Mouse (Mus musculus): ENCODE data around the gene Wdr81. TPM values are rescaled to one million over a fixed set of nuclear protein-coding genes. Genes with fewer than 3 reads are reported as not detected.
"Not testable (repeated sequence)": the region's sequence is repeated elsewhere in the genome, so short reads cannot be mapped to it uniquely, and the experiment has no call there.

The Wdr81 gene
- total RNA-seq, 2 experiments from 2014 or later = 12.0 to 18.2 TPM

- DNase-seq = peak; percentile 99 to 100
Measured at GRCm38 (mm10) chr11:75460844-75461742, 6.6 kb upstream of the Wdr81 start, which contains the start of gene Tlcd2. Tlcd2 (plus strand) TSS chr11:75461715.

GRCm38 (mm10) chr11:75460103-75460843 is 5.8 kb upstream of the Wdr81 start:
- DNase-seq = peak; percentile 92 to 93

DNA sequence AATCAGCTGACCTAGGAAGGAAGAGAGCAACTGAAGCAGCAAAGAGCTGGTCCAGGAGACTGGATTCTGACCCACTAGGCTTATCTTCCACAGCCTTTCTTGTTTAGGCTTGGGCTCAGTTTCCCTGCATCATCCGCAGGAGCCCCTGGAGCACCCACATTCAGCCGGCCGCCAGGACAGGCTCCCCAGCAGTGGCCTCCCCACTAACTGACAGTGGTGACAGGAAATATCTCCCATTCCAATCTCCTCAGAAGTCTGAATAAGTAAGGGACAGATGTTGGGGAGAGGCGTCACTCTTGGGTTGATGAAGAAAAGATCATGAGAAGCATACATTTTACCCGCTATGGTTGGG is 5.2 kb upstream of the Wdr81 start:
- no peak for DNase-seq

DNA sequence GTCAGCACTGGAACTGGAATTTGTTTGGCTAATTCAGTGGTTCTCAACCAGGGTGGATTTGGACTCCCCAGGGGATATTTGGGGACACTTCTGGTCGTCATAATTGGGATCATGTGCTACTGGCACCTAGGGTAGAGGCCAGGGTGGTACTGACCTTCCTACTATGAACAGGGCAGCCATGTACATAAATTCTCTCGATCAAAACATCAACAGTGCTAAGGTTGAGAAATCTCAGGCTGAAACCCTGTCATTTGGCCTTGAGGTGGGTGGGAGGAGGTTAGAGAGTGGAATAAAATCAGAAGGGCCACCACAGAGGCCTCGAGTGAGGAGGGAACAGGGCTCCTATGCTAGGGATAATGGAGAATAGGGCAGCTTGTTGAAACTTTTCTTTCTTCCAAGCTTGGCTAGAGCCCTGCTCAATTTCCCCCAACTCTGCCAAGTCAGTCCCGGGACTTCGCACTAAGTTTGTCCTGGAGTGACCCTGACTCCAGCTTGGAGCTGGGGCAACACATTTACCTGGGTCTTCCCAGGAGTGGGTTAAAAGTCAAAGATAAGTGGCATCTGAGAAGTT is 4.7 kb upstream of the Wdr81 start:
- peak; percentile 51 to 54 for DNase-seq

DNA sequence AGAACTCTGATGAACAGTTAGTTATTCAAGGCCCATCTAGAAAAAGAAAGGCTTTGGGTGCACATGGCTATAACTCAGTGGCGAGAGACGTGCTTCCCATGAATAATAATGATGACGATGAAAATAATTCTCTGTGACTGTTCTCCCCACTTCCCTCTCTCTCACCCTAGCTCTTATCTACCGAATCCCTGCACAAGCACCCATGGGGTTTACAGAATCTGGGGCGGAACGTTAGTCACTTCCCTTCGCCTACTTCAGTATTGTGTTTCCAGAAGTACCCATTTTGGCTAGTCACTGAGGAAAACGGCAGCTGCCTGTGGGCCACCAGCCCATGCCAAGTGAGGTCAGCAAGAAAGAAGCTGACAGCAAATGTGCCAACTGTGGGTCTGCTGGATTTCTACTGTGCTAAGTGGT is 4.1 kb upstream of the Wdr81 start:
- DNase-seq = peak; percentile 24 to 35

DNA sequence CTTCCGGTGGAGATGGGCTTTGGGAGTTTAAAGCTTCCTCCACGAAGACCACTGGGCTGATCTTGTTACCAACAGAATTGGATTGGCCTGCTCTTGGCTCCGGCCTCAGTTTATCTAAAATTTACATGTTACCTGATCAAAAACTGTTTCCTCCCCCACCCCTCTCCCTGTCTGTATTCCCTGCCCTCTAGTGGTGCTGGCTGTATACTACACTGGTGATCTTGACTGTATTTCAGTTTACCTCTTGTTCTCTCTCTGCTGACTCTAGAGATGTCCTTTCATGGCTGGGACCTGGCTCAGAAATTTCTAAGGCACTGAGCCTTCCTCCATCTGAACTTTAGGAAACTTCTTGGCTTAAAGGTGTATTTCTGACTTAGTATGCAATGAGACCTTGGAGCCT is 3.7 kb upstream of the Wdr81 start:
- DNase-seq = peak; percentile 23 to 44

- no peak for DNase-seq
Measured at GRCm38 (mm10) chr11:75456440-75456871, 1.9 kb upstream of the Wdr81 start.

DNA sequence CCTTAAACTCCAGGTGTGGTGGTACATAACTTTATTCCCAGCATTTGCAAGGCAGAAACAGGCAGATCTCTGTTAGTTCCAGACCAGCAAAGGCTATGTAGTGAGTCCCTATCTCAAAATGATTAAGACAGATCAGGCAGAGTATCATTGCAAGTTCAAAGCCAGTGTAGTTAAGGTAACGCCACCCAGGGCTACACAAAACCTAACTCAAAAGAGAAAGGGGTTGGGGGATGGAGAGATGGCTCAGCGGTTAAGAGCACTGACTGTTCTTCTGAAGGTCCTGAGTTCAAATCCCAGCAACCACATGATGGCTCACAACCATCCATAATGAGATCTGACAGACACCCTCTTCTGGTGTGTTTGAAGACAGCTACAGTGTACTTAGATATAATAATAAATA is 1.5 kb upstream of the Wdr81 start:
- not testable (repeated sequence) for DNase-seq

DNA sequence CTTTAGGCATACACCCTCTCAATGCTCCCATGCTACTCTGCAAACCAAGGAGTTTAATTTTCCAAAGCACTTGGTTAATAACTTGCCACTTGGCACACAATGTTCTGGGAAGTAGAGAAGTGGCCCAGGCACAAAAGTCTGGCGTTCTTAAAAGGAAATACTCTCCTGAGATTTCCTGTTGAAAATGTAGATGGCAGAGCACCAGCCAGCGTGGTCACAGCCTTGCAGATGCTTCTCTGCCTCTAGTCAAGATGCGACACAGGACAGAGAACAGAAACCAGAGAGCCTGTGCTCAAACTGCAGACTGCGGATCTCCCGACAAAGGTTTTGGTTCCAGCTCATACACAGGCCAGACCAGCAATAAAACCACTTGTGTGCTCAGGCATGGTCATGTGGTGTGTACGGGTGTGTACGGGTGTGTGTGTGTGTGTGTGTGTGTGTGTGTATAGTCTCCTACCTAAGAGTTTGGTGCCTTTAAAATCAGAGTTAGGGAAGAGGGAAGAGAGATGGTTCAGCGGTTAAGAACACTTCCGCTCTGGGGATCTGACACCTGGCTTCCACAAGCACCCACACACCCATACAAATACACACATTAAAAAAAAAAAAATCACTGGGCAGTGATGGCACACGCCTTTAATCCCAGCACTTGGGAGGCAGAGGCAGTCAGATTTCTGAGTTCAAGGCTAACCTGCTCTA is 672 bp upstream of the Wdr81 start:
- no peak for DNase-seq

DNA sequence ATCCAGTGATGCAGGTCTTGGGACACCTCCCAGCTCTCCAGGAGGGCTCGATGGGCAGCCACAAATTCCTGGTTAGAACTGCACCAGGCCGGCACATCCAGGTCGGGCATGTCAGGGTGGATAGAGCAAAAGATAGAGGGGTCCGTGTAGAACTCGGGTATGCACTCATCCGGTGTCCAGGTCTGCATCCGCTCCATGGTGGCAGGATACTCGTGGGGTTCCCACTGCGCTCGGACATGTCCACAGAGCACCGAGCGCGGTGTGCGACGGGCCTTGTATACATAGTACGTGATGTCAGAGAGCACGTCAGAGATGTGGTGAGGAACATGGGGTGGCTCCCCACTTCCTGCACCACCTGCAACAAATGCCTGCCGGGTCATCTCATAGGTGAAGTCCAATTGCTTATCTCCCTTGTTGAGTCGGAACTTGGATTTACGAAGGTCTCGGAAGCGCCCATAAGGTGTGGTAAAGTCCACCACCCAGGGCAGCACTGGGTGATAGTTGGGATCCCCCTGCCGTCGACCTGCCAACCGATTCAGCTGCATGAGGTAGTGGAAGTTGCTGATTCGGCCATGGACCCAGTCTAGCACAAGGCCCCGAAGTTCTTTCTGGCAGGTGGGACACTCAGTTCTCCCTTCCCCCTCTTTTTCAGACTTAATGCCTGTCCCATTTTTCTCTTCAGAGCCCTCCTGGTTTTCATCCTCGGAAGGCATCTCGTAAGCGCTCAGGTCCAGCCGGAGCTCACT is 1.5 kb downstream of the Wdr81 start:
- no peak for DNase-seq

DNA sequence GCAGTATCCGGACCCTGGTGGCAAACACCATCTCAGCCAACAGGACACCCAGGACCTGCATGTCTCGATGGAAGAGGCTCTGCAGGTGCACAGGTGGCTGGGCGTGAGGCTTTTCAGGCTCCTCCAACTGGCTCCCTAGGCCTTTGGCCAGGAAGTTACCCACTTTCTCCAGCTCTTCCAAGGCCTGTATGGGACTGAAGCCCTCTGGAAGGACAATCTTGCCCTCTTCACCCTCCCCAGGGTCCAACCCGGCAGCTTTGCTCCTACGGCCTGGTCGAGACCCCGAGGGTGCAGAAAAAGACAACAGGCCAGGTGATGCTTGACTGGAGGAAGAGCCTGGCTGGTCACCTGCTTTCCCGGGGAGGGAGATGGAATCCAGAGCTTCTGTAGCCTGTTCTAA is 2.4 kb downstream of the Wdr81 start:
- no peak for DNase-seq

GRCm38 (mm10) chr11:75450936-75451335 is 3.6 kb downstream of the Wdr81 start:
- DNase-seq = no peak

DNA sequence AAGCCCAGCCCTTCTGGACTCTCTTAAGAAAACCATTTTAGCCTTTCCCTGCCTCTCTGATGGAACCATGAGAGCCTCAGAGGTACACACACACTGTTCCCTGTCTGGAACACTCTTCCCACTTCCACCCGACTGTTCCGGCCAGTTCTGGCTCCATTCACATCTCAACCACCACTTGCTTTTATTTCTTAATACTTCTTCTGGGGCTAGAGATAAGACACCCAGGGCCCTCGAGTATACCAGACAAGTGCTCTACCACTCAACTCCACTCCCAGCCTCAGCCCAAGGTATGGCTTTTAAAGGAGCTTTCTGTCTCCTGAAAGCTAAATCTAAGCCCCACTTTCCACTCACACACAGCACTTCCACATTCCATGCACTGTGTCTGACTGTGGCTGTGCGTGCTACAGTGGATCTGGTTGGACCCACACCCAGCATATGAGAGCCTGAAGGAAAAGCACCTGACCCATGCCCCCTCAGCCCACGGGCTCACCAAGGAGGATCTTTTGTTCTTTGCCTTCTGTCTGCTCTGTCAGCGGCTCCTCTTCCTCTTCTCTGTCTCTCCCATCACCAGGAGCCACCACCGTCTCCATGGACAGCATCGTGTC is 4.1 kb downstream of the Wdr81 start:
- no peak for DNase-seq

GRCm38 (mm10) chr11:75449695-75450094 is 4.8 kb downstream of the Wdr81 start:
- DNase-seq = no peak

DNA sequence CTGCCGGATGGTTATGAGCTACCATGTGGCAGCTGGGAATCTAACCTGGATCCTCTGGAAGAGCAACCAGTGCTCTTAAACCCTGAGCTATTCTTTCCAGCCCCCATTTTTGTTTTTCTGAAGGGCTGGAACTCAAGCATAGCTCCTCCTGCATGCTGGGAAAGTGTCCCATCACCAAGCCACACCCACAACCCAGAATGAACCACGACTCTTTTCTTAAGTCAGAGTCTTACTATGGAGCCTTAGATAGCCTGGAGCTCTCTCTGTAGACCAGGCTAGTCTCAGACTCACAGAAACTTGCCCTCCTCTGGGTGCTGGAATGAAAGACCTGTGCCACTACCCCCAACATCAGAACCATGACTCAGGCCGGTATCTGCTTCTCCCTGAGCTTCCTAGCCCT is 5.9 kb downstream of the Wdr81 start:
- no peak for DNase-seq

- no peak for DNase-seq
Measured at GRCm38 (mm10) chr11:75443711-75444110, 10.8 kb downstream of the Wdr81 start.

GRCm38 (mm10) chr11:75441601-75442000 is 12.9 kb downstream of the Wdr81 start:
- DNase-seq = no peak

DNA sequence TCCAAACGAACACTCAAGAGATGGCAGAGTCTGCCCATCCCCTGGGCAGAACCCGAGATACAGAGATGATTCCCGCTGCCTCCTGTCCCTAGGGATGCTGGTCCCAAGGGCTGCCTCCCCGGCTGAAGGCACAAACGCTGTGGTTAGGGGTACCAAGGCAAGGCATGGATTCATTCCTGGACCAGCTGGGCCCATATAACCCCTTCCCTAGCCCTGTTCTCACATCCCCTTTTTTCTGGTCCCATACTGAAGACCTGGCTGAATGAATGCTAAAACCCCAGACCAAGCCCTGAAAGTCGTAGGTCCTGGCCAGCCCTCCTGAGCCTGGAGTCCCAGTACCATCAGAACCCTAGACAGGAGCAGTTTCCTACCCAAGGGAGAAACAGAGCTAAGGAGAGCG is 13.5 kb downstream of the Wdr81 start:
- DNase-seq = no peak

DNA sequence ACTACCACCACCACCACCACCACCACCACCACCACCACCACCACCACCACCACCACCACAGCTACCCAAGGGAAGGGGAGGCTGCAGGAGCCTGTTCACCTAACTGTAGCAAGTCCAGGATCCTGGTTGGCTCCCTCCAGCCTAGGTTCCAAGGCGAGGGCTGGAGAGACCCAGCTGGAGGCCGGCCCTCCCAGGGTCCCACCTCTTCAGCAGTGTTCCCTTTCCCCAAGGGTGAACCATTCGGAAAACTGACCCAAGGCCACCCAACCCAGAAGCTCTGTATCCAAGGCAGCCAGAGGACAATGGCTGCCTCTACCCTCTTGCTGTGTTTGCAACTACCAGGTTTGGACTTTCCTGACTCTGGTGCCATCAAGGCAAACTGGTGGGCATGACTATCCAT is 14.6 kb downstream of the Wdr81 start:
- DNase-seq = no peak

- DNase-seq = no peak
Measured at GRCm38 (mm10) chr11:75439363-75439762, 15.2 kb downstream of the Wdr81 start, which contains the start of gene Serpinf2. Serpinf2 (minus strand) TSS chr11:75439591.

DNA sequence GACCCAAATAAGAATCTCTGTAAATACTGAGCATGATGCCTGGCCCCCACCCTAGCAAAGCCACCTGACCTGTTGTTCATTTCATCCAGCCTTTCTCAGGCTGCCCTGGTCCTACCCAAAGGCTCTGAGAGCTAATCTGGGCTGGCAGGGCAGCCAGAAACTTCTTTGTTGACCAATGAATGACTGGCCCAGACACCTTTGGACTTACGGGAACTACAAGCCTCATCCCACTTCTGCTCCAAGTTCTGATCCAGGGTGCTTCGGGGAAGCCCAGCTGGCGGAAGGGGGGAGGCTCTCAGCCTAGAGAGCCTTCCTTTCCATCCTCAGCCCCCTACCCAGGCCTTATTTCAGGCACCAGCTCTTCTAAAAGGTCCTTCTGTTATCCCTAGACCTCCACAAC is 15.7 kb downstream of the Wdr81 start:
- DNase-seq = no peak
